Mouse (Mus musculus) frontal cortex, postnatal 10 days (tissue): ENCODE measurements around the gene Eif3a.

Experiments
- DNase-seq, 2 experiments: peaks; one replicate each; pipeline ENCODE4 v3.0.0; 2022; ENCODE audit warnings: low spot score in 2 of 2, mixed read lengths in 1 of 2

Gene Eif3a

GRCm38 (mm10) chr19:60758896-60759835 lies 31.3 kb downstream of the Eif3a start:
- no peak for DNase-seq

GRCm38 (mm10) chr19:60757099-60757785 lies 33.2 kb downstream of the Eif3a start:
- no peak for DNase-seq

DNA sequence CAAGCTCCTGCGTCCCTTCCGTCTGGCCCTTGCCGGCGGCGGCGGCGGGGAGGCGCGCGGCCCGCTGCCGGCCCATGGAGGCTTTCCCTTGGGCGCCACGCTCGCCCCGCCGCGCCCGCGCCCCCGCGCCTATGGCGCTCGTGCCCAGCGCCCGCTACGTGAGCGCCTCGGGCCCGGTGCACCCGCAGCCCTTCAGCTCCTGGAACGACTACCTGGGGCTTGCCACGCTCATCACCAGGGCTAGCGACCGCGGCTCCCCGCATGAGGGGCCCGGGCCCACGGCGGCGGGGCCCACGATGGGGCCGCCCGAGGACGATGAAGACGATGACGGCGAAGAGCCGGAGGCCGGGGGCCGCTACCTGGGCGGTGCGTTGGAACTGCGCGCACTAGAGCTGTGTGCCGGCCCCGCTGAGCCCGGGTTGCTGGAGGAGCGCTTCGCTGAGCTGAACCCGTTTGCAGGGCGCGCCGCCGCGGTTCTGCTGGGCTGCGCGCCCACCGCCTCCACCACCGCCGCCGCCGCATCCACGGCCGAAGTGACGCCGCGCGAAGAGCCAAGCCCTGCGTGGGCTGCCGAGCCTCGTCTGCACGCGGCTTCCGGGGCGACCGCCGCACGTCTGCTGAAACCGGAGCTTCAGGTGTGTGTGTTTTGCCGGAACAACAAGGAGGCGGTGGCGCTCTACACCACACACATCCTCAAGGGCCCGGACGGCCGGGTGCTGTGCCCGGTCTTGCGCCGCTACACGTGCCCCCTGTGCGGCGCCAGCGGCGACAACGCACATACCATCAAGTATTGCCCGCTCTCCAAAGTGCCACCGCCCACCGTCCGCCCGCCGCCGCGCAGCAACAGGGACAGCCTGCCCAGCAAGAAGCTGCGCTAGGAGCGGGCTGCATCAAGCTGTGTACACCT lies 34.0 kb downstream of the Eif3a start:
- DNase-seq = peak; percentile 45 to 56

DNA sequence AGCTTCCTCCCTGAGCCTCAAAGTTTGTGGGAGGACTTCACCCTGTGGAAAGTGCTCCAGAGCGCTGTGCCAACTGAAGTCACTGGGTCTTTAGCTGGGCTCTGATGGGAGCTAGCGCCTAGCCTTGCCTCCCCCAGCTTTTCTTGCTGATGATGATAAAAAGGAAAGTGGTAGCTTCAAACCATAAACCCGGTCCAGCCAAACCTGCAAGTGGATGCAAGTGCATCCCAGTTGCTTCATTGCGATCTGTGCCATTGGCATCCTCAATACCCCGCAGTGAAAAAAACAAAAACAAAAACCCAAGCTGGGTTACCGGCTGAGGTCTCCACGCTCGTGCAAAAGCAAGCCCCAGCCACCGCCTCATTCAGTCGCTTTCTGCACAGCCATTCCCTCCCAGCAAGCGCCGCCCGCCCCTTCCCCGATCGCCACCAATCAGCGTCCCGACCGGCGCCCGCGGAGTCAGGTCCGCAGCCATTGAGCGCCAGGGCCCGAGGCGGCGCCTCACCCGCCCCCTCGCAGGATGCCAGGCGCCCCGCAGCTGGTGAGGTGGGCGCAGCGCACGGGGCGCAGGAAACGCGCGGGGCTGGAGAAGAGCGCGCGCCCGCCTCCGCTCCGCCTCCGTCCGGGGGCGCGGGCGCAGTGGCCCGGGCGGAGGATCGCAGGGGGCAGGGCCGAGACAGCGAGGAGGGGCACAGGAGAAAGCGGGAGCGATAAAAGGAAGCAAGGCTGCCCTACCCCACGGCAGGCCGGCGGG lies 34.8 kb downstream of the Eif3a start, which contains the start of gene Nanos1:
Nanos1 (plus strand) TSS at position 550 of the 754 bp plus-strand sequence.
- DNase-seq = peak; percentile 85 to 92

- no peak for DNase-seq
These were observed 42.7 kb downstream of the Eif3a start for GRCm38 (mm10) chr19:60747801-60748200.

DNA sequence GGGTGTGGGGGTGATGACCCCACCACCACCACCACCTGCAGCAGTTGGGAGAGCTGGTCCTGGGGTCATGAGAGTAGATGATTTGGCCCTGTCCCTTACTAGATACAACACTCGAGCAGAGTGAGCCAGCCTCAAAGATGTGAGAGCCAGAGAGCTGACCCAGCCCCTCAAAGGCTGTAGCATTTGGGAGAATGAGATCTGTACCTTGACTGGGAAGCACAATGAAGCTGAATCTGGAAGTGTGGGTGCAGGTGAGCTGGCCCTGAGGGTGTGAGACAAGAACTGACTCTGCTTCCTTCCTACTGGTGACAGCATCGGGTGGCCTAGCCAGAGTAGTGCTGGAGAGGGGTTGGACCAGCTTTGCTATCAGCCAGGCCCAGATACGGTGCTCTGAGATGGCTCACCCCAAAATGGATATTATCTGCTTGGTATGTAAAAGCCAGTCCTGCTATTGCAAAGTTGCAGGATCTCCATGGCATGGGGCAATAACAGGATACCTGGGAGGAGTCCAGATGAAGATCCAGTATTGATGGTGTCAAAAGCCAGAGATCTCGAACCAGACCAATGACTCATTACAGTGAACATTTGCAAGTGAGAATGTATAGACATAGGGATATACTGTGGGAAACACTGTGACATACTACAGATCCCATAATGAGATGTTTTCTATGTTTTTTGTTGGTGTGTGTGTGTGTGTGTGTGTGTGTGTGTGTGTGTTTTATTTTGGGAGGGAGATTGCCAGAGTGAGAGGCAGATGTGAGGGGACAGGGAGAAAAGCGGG lies 46.5 kb downstream of the Eif3a start:
- no peak for DNase-seq

DNA sequence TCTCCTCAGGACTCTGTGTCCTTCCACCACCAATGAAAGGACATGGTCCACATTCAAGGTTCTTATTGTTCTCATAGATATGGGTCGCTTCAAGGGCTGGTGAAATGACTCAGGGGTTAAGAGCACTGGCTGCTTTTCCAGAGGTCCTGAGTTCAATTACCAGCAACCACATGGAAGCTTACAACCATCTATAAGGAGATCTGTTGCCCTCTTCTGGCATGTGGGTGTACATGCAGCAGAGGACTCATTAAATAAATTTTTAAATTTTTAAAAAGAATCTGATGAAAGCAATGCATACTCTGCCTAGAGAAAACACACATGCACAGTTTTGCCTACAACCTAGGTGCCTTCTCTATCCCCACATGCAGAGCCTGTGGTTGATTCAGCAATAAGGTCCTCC lies 49.9 kb downstream of the Eif3a start:
- DNase-seq = no peak

DNA sequence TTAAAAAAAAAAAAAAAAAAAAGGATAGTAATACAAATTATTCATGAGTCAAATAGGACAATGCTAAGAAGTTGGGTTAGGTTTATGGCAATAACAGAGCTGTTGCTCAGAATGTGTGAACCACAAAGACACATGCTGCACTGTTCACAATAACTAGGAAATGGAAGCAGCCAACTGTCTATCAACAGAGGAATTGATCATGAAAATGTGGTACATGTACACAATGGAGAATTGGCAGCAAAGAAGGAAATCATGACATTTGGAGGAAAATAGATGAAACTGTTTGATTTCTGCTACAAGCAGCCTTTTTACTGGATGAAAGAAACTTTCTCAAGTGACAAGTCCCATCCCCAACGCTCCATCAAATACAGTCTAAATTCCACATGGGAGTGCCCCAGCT lies 58.5 kb downstream of the Eif3a start:
- no peak for DNase-seq

GRCm38 (mm10) chr19:60731299-60731698 lies 59.2 kb downstream of the Eif3a start:
- no peak for DNase-seq

DNA sequence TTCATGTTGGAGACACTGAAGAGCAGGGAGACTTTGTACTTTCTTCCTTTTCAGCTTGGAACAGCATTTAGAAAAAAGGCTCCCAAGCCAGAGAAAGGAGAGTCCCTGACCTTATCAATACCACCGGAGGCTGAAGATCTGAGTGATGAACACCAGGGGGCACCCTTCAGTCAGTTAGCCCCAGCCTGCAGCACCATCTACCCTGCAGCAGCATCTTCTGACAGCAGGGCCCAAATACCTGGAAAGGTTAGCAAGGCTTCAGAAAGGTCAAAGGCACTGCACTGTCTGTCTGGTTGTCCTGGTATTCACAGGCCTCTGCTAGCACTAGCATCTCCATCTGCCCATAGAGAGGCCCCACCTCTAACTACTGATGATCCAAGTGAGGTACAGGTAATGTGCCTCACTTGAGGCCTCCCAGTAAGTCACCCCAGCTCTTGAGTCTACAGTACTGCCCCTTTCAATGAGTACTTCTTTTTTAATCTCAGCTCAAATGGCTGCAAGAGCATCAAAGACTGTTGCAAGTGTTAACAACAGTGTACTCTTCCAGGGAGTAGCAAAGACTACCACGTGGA lies 60.1 kb downstream of the Eif3a start:
- DNase-seq = no peak

DNA sequence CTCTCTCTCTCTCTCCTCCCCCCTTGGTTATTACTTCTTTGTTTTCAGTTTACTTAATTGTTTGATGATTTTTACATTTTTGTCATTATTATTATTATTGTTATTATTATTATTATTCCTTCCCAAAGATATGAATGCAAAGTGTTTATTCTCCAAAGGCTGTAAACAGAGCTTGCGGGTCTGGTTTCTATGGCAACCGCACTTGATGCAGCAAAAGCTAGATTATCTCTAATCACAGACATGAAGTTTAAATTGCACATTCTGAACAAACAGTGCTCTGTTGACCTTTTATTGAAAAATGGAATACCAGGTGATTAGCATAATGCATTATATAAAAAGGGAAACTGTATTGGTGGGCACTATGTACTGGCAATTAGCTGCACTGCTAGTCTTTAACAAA lies 74.1 kb downstream of the Eif3a start:
- DNase-seq = no peak

DNA sequence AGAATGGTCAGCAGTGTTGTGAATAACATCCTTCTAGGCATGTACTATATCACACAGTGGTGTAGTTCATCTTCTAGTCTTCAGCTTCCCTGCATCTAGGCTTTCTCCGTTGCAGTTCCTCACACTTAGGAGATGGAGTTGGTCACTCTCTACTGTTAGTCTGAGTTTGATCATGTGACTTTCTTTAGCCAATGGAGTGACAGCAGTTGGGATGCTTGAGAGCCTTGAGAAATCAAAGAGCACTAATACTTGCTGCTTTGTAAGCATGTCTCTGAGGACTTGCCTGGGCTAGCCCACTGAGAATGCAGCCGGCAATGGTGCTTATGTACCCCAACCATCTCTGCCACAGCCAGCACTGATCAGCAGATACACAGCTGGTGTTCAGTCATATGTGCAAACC lies 77.9 kb downstream of the Eif3a start:
- no peak for DNase-seq
